Mouse (Mus musculus) liver, embryonic 11.5 days (tissue): ENCODE results near the gene Hivep3. TPM values are rescaled to one million over a fixed set of nuclear protein-coding genes. Genes with fewer than 3 reads are reported as not detected.

Source experiments
- ATAC-seq: fragments of 200-750 bp; cut with Nextera tagmentation; replicated peaks from 2 replicates; pipeline ENCODE4 v1.8.0; 2017; ENCODE audit warnings: moderate number of reproducible peaks, mild to moderate bottlenecking, moderate TSS enrichment, moderate library complexity; ENCODE audit not compliant: low FRiP score
- DNase-seq: peaks from one replicate; pipeline ENCODE4 v3.0.0-alpha.2; 2017; ENCODE audit warnings: low spot score
- H3K27ac ChIP-seq: fragments of 300-500 bp; sonication (generic); 2 replicates; pipeline ENCODE4 v1.5.1; 2014; ENCODE audit warnings: mild to moderate bottlenecking, low read depth, low read length, control low read depth
- H3K27me3 ChIP-seq: fragments of 300-500 bp; sonication (generic); replicated peaks from 2 replicates; pipeline ENCODE4 v1.6.1; 2014; ENCODE audit warnings: low read length, mixed read lengths; ENCODE audit not compliant: control insufficient read depth, insufficient read depth
- H3K36me3 ChIP-seq: fragments of 300-500 bp; sonication (generic); 2 replicates; pipeline ENCODE4 v1.6.1; 2014; ENCODE audit warnings: mild to moderate bottlenecking, low read length, moderate library complexity, mixed read lengths; ENCODE audit not compliant: control insufficient read depth, insufficient read depth
- H3K4me1 ChIP-seq: fragments of 300-500 bp; sonication (generic); replicated peaks from 2 replicates; pipeline ENCODE4 v1.6.1; 2014; ENCODE audit warnings: low read length, mixed read lengths; ENCODE audit not compliant: control insufficient read depth, insufficient read depth
- H3K4me2 ChIP-seq: fragments of 300-500 bp; sonication (generic); 2 replicates; pipeline ENCODE4 v1.6.1; 2014; ENCODE audit warnings: mild to moderate bottlenecking, control low read depth, moderate library complexity
- H3K4me3 ChIP-seq: fragments of 300-500 bp; sonication (generic); 2 replicates; pipeline ENCODE4 v1.5.1; 2014; ENCODE audit warnings: low read depth, low read length, control low read depth
- H3K9ac ChIP-seq: fragments of 300-500 bp; sonication (generic); 2 replicates; pipeline ENCODE4 v1.6.1; 2014; ENCODE audit warnings: low read depth, low read length, control low read depth
- H3K9me3 ChIP-seq: fragments of 300-500 bp; sonication (generic); 2 replicates; pipeline ENCODE4 v1.6.1; 2016; ENCODE audit warnings: low read length, inconsistent platforms, mixed read lengths; ENCODE audit not compliant: control insufficient read depth
- WGBS: fragments of 180-500 bp; shearing (Covaris S2); extraction: QIAGEN DNeasy Blood & Tissue Kit; methylation state at CpG from one replicate; pipeline ENCODE4 v1.1.7; 2014; 5-methylcytosine and 5-hydroxymethylcytosine counted together
- polyA plus RNA-seq: library from polyadenylated mRNA; unstranded; fragments of >200 nt; fragmentation: Nextera tagmentation; extraction: Ambion mirVana; gene quantifications from 2 replicates; pipeline ENCODE4 v1.2.1, GENCODE M21; 2014

Hivep3 gene
- polyA plus RNA-seq, 1 experiment from 2014 or later = 2.7 TPM

DNA sequence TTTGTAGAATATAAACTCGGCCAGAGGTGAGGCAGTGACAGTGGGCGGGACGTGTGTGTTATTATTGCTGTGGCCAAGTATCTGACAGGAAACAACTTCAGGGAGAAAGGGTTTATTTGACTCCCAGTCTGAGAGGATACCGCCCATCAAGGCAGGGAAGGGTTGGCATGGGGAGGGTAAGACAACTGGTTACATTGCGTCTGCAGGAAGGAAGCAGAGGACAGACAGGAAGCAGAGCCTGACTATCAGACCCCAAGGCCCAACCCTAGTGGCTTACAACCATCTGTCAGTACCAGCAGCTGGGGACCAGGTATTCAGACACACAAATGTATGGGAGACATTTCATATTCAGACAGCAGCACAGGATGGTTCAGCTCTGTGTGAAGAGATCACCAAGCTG, 144.6 kb downstream of the Hivep3 start:
- H3K9ac ChIP-seq = no peak overlapping the region
- no peak for DNase-seq
- H3K36me3 ChIP-seq = no peaks in the 10 kb centered on the region
- 59% methylated on average over 5 of the region's 5 CpGs for WGBS
- no peak overlapping the region for H3K4me3 ChIP-seq
- no peak overlapping the region for H3K27ac ChIP-seq
- no peaks in the 10 kb centered on the region for H3K9me3 ChIP-seq
- H3K4me2 ChIP-seq = no peak overlapping the region
- no peaks in the 10 kb centered on the region for H3K27me3 ChIP-seq
- ATAC-seq = no peak
- H3K4me1 ChIP-seq = no peaks in the 10 kb centered on the region

DNA sequence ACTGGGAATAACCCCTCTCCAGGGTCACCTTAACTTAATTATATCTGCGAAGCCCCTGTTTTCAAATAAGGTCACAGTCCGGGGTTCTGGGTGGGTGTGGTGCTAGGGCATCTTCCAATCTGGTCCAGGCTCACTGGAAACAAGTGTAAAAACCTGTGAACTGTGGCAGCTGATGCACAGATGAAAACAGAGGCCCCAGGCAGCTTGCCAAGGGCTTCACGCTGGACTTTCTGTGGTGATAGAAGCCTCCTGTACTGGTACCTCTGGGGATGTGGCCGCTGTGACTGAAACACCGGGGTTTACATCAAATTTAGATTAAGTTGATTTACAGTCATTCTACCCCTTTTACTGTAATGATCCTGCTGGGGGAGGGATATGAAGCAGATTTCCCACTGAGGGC, 146.1 kb downstream of the Hivep3 start:
- Histone ChIP-seq H3K27me3 (no peaks in the 10 kb centered on the region), H3K4me3 (no peak overlapping the region), H3K36me3 (no peaks in the 10 kb centered on the region), H3K9me3 (no peaks in the 10 kb centered on the region), H3K4me1 (no peaks in the 10 kb centered on the region), H3K9ac (no peak overlapping the region), H3K4me2 (no peak overlapping the region), H3K27ac (no peak overlapping the region)
- 80% methylated on average over 5 of the region's 5 CpGs for WGBS
- ATAC-seq = no peak
- DNase-seq = no peak

DNA sequence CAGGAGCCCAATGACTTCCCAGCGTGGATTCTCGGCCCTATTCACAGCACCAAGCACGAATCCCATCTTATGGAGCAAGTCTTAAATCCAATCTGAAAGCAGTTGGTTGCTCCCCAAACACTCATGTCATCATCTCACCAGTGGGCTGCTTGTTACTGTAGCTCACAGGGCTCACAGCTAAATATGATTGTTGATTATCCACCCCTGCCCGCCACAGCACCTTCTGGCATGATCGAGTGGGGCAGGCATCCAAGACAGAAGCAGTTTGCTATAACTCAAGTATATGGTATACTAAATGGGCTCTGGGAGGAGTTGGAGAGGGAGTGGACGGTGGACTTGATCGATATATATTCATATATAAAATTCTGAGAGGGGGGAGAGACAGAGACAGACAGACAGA, 146.7 kb downstream of the Hivep3 start:
- DNase-seq (no peak), ATAC-seq (no peak)
- no peaks in the 10 kb centered on the region for H3K36me3 ChIP-seq
- H3K4me1 ChIP-seq = no peaks in the 10 kb centered on the region
- H3K4me3 ChIP-seq = no peak overlapping the region
- no peaks in the 10 kb centered on the region for H3K9me3 ChIP-seq
- H3K9ac ChIP-seq = no peak overlapping the region
- no peak overlapping the region for H3K27ac ChIP-seq
- 86% methylated on average over 7 of the region's 7 CpGs for WGBS
- no peak overlapping the region for H3K4me2 ChIP-seq
- no peaks in the 10 kb centered on the region for H3K27me3 ChIP-seq

DNA sequence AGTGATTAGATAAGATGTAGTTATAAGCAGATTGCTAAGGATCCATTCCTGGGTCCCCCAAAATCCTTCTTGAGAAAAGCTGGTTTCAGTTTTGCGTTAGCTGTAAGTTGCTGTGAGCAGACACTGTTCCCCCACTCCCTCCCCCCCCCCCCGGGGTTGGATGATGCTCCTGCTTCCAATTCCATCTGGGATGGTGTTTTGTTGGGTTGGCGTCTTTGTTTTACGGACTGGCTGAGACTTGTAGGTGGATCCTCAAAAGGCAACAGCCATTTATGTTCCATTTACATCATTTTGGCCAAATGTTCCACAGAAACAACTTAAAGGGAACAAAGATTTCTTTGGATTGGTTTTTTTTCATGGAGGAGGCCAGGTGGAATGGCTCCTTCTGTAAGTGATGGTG, 147.7 kb downstream of the Hivep3 start:
- Histone ChIP-seq H3K27me3 (no peaks in the 10 kb centered on the region), H3K27ac (no peak overlapping the region), H3K4me2 (no peak overlapping the region), H3K4me3 (no peak overlapping the region), H3K9ac (no peak overlapping the region), H3K9me3 (no peaks in the 10 kb centered on the region), H3K36me3 (no peaks in the 10 kb centered on the region), H3K4me1 (no peaks in the 10 kb centered on the region)
- DNase-seq (no peak), ATAC-seq (no peak)
- 76% methylated on average over 4 of the region's 4 CpGs for WGBS

DNA sequence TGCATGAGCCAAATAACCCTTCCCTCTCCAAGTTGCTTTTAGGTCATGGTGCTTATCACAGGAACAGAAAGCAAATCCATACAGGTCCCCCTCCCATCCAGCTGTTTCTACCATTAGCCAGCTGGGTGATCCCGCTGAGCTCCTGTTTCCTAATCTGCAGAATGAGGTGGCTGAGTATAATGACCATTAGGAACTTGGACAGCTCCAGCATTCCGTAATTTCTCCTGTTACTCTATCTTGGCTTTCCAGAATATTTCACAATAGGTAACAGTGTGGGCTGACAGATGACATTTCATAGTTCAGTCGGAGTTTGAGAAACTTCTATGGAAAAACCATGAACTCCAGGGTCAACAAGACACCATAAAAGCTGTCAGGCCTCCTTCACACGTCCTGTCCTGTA, 148.8 kb downstream of the Hivep3 start:
- H3K27me3 ChIP-seq = no peaks in the 10 kb centered on the region
- no peak overlapping the region for H3K4me3 ChIP-seq
- H3K9ac ChIP-seq = no peak overlapping the region
- DNase-seq (no peak), ATAC-seq (no peak)
- no peak overlapping the region for H3K4me2 ChIP-seq
- no peaks in the 10 kb centered on the region for H3K4me1 ChIP-seq
- WGBS = 43% methylated on average over 4 of the region's 4 CpGs
- no peaks in the 10 kb centered on the region for H3K36me3 ChIP-seq
- H3K9me3 ChIP-seq = no peaks in the 10 kb centered on the region
- no peak overlapping the region for H3K27ac ChIP-seq

DNA sequence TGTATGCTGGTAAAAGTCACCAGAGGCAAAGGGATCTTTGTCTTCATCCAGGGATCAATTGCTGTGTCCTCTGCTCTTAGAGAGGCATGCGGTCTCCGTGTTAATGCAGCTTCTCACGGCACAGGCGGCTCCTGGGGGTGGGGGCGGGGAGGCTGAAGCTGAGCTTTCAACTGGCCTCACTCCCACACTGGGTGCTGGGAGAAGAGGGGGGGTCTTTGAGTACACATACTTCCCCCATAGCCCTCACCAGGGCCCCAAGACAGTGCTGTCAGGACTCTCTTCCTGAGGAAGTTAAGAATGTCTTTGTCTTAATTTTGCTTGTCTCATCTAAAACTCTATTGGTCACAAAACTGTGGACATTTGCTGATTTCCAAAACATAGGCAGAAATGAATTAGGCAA, 149.2 kb downstream of the Hivep3 start:
- no peak for ATAC-seq
- no peak overlapping the region for H3K4me2 ChIP-seq
- no peak overlapping the region for H3K4me3 ChIP-seq
- 54% methylated on average over 5 of the region's 5 CpGs for WGBS
- H3K9me3 ChIP-seq = no peaks in the 10 kb centered on the region
- no peak overlapping the region for H3K9ac ChIP-seq
- H3K4me1 ChIP-seq = no peaks in the 10 kb centered on the region
- no peak overlapping the region for H3K27ac ChIP-seq
- H3K36me3 ChIP-seq = no peaks in the 10 kb centered on the region
- no peaks in the 10 kb centered on the region for H3K27me3 ChIP-seq
- no peak for DNase-seq

DNA sequence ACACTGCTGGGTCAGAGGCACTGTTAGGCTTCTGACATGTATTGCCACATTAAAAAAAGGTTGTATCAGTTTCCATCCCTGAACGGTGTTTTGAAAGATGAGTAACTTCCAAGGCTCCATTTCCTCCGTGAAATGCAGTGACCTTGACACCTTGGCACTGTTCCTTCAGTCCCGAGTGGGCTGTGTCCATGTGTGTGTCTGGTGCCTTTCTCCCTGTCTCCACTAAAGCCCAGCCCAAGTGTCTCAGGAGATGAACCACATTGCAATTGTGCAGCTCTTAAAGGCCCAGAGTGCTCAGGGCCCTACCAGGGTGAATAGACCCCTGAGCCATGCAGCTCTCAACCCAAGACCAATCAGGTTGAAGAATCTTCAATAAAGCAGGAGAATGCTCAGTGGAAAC, 153.0 kb downstream of the Hivep3 start:
- Histone ChIP-seq H3K4me2 (no peak overlapping the region), H3K9me3 (no peaks in the 10 kb centered on the region), H3K36me3 (no peaks in the 10 kb centered on the region), H3K9ac (no peak overlapping the region), H3K4me3 (no peak overlapping the region), H3K27ac (no peak overlapping the region), H3K27me3 (no peaks in the 10 kb centered on the region), H3K4me1 (no peaks in the 10 kb centered on the region)
- no peak for ATAC-seq
- no peak for DNase-seq
- WGBS = 58% methylated on average over 3 of the region's 3 CpGs

DNA sequence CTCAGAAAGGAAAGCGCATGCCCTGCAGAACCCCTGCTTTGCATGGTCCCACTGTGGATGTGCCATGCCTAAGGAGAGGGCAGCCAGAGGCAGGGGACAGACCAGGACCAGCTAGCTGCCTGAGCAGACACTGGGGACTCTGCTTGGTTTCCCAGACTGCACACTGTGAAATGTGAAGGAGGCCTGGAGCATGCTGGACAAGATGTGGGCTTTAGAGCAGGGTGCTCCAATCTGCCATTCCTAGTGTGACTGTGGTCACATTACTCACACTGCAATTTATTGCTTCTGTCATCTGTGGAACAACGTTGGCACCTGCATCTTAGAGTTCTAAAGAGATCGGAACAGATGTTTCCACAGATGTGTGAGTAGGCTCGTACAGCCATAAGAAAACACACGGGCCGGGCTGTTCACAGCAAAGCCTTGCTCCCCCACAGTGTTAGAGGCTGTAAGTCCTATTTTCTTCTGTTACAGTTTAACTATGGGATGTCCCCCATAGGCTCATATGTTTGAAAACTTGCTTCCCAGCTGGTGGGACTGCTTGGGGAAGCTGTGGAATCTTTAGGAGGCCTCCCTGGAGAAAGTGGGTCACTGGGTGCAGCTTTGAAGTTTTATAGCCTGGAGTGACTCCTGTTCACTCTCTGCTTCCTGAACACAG, 154.1 kb downstream of the Hivep3 start:
- H3K4me1 ChIP-seq = no peaks in the 10 kb centered on the region
- H3K36me3 ChIP-seq = no peaks in the 10 kb centered on the region
- DNase-seq (no peak), ATAC-seq (no peak)
- H3K27me3 ChIP-seq = no peaks in the 10 kb centered on the region
- WGBS = 77% methylated on average over 6 of the region's 6 CpGs
- H3K4me3 ChIP-seq = no peak overlapping the region
- no peaks in the 10 kb centered on the region for H3K9me3 ChIP-seq
- H3K9ac ChIP-seq = no peak overlapping the region
- no peak overlapping the region for H3K27ac ChIP-seq
- no peak overlapping the region for H3K4me2 ChIP-seq

DNA sequence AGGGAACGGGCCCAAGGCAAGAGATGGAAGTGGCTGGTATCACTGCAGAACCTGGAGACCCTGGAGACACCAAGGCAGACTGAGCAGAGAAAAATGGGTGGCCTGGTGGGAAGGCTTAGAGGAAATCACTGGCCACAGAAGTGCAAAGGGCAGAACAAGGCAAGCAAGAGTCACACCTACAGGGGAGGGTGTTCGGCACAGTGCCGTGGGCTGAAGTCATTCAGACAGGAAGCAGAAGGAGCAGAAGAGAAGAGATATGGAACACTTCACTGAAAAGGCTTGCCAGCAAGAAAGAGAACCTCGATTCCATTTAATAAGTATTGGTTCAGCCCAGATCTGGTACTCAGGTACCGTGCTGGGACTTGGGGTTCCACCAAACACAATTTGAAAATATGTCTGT, 156.2 kb downstream of the Hivep3 start:
- Histone ChIP-seq H3K4me3 (no peak overlapping the region), H3K4me1 (peaks cover 2% of the 10 kb centered on the region; the same call in 1 of the 2 replicates), H3K9me3 (no peaks in the 10 kb centered on the region), H3K4me2 (no peak overlapping the region), H3K27ac (no peak overlapping the region), H3K36me3 (no peaks in the 10 kb centered on the region), H3K27me3 (no peaks in the 10 kb centered on the region), H3K9ac (no peak overlapping the region)
- DNase-seq (no peak), ATAC-seq (no peak)
- 47% methylated on average over 5 of the region's 5 CpGs for WGBS
